Mouse (Mus musculus) gastrocnemius, postnatal 10 days (tissue): ENCODE results near the gene Adcy9. TPM values are rescaled to one million over a fixed set of nuclear protein-coding genes. Genes with fewer than 3 reads are reported as not detected.

Experiments
- DNase-seq: peaks from one replicate; pipeline ENCODE4 v3.0.0; 2021; ENCODE audit warnings: mixed read lengths
- total RNA-seq, 2 experiments: library from RNA; stranded (reverse); gene quantifications; 2 replicates each; pipeline ENCODE4 v1.2.3; 2021

Adcy9 gene
- total RNA-seq, 2 experiments from 2014 or later = 22.3 to 22.6 TPM

- no peak for DNase-seq
These were observed 99.4 kb downstream of the Adcy9 start for GRCm38 (mm10) chr16:4320856-4321255.

GRCm38 (mm10) chr16:4318001-4318526 lies 102.2 kb downstream of the Adcy9 start:
- no peak for DNase-seq

GRCm38 (mm10) chr16:4316094-4316474 lies 104.2 kb downstream of the Adcy9 start:
- DNase-seq = peak; percentile 66

GRCm38 (mm10) chr16:4315352-4316093 lies 104.8 kb downstream of the Adcy9 start:
- DNase-seq = no peak

- DNase-seq = no peak
These were observed 105.4 kb downstream of the Adcy9 start for GRCm38 (mm10) chr16:4314891-4315290.

GRCm38 (mm10) chr16:4312018-4312417 lies 108.3 kb downstream of the Adcy9 start:
- no peak for DNase-seq

- no peak for DNase-seq
These were observed 108.7 kb downstream of the Adcy9 start for GRCm38 (mm10) chr16:4311608-4312007.

GRCm38 (mm10) chr16:4307795-4308194 lies 112.5 kb downstream of the Adcy9 start:
- no peak for DNase-seq

GRCm38 (mm10) chr16:4304176-4304922 lies 115.9 kb downstream of the Adcy9 start:
- DNase-seq = no peak

GRCm38 (mm10) chr16:4303554-4303953 lies 116.7 kb downstream of the Adcy9 start:
- no peak for DNase-seq

GRCm38 (mm10) chr16:4300280-4300679 lies 120.0 kb downstream of the Adcy9 start:
- no peak for DNase-seq

GRCm38 (mm10) chr16:4293259-4293658 lies 127.0 kb downstream of the Adcy9 start:
- DNase-seq = no peak

GRCm38 (mm10) chr16:4289507-4289906 lies 130.8 kb downstream of the Adcy9 start:
- no peak for DNase-seq

GRCm38 (mm10) chr16:4286593-4286992 lies 133.7 kb downstream of the Adcy9 start:
- peak; percentile 34 for DNase-seq

- DNase-seq = peak; percentile 28
These were observed 135.0 kb downstream of the Adcy9 start for GRCm38 (mm10) chr16:4285257-4285656.

- DNase-seq = no peak
These were observed 136.9 kb downstream of the Adcy9 start for GRCm38 (mm10) chr16:4283267-4283851.

- DNase-seq = no peak
These were observed 138.8 kb downstream of the Adcy9 start for GRCm38 (mm10) chr16:4281470-4281869.

- no peak for DNase-seq
These were observed 139.3 kb downstream of the Adcy9 start for GRCm38 (mm10) chr16:4280949-4281348.

- DNase-seq = no peak
These were observed 140.7 kb downstream of the Adcy9 start for GRCm38 (mm10) chr16:4279601-4280000.

GRCm38 (mm10) chr16:4276621-4277020 lies 143.7 kb downstream of the Adcy9 start:
- DNase-seq = no peak

GRCm38 (mm10) chr16:4276151-4276550 lies 144.1 kb downstream of the Adcy9 start:
- no peak for DNase-seq

GRCm38 (mm10) chr16:4273702-4274476 lies 146.4 kb downstream of the Adcy9 start:
- DNase-seq = peak; percentile 72
